15 mouse cellular contexts compared by ENCODE assay signal in genomic region chr17:43997514-43997913, GRCm38 (mm10).
DNase-seq lines count a peak whose midpoint lies in the region; ATAC-seq and TF ChIP-seq lines count a peak whose summit lies in the region.
"Had no signal": no experiment of that assay in that cellular context is flagged by ENCODE, and none has a peak within 500 bp of the region (broad histone marks: within the 10 kb centered on the region; RNA-seq: fewer than 3 reads in every experiment).

No protein-coding gene starts in this region.

- peak; percentile 29 for DNase-seq in forebrain, postnatal 0 days
- DNase-seq in hindbrain, embryonic 11.5 days (ENCODE audit: low spot score): no peak
- DNase-seq in MEL (ENCODE audit: low read depth, low spot score): peak; percentile 88
- DNase-seq in liver, embryonic 14.5 days (ENCODE audit: low read depth in 3 of 3, low spot score in 3 of 3): peak in 1 of 3 experiments; percentile 1
- no peak for DNase-seq in testis, postnatal 10 days (ENCODE audit: low spot score)
- DNase-seq: cerebellum, adult 9-11 months; kidney, postnatal 10 days; lung, embryonic 14.5 days had no signal

- WGBS in forebrain, postnatal 0 days: 81% methylated on average over 7 of the region's 7 CpGs
- 89% methylated on average over 7 of the region's 7 CpGs for WGBS in forebrain, embryonic 15.5 days
- 87% methylated on average over 7 of the region's 7 CpGs for WGBS in hindbrain, embryonic 15.5 days
- 89% methylated on average over 7 of the region's 7 CpGs for WGBS in hindbrain, embryonic 11.5 days
- WGBS in liver, embryonic 14.5 days (ENCODE audit: insufficient replicate concordance): 10% methylated on average over 7 of the region's 7 CpGs

- H3K79me2 ChIP-seq in MEL (ENCODE audit: control insufficient read depth, insufficient read depth, low read length, poor library complexity): no peaks in the 10 kb centered on the region

- TF ChIP-seq CTCF in forebrain, postnatal 0 days (IDR thresholded peaks at IDR 0.05; ENCODE audit: low read depth): no peak
- no peak for TF ChIP-seq CTCF in MEL (IDR thresholded peaks at IDR 0.05 in 2 of 3, conservative IDR thresholded peaks at IDR 0.05 in 1 of 3; ENCODE audit: control insufficient read depth in 1 of 3, insufficient read depth in 1 of 3, low read depth in 2 of 3, low read length in 3 of 3, poor library complexity in 1 of 3, severe bottlenecking in 1 of 3)
- no peak for TF ChIP-seq CTCF in liver, embryonic 14.5 days (IDR thresholded peaks at IDR 0.05; ENCODE audit: low read depth)

- no peak overlapping the region for H3K9ac ChIP-seq in forebrain, postnatal 0 days
- no peak overlapping the region for H3K9ac ChIP-seq in forebrain, embryonic 15.5 days (replicated peaks)
- H3K9ac ChIP-seq in hindbrain, embryonic 15.5 days: no peak overlapping the region
- H3K9ac ChIP-seq in hindbrain, embryonic 11.5 days (ENCODE audit: low read depth, low read length): no peak overlapping the region
- no peak overlapping the region for H3K9ac ChIP-seq in MEL (ENCODE audit: control insufficient read depth, low read depth, low read length, poor library complexity, severe bottlenecking)
- H3K9ac ChIP-seq in liver, embryonic 14.5 days (replicated peaks): no peak overlapping the region
- H3K9ac ChIP-seq: lung, embryonic 14.5 days; neural tube, embryonic 13.5 days had no signal

- TF ChIP-seq POLR2A in MEL (IDR thresholded peaks at IDR 0.05; ENCODE audit: control insufficient read depth in 1 of 2, insufficient read depth in 1 of 2, low read depth in 1 of 2, low read length in 2 of 2, poor library complexity in 1 of 2): no peak

- H3K36me3 ChIP-seq in forebrain, postnatal 0 days (ENCODE audit: insufficient read depth): no peaks in the 10 kb centered on the region
- H3K36me3 ChIP-seq in forebrain, embryonic 15.5 days: no peaks in the 10 kb centered on the region
- H3K36me3 ChIP-seq in hindbrain, embryonic 15.5 days: no peaks in the 10 kb centered on the region
- H3K36me3 ChIP-seq in hindbrain, embryonic 11.5 days (ENCODE audit: control insufficient read depth, insufficient read depth, low read length): no peaks in the 10 kb centered on the region
- peaks cover 0 to 13% of the 10 kb centered on the region in 2 experiments; a peak in 2 of 4 replicates for H3K36me3 ChIP-seq in MEL (ENCODE audit: control insufficient read depth in 1 of 2, insufficient read depth in 2 of 2, low read length in 2 of 2)
- H3K36me3 ChIP-seq in liver, embryonic 14.5 days (replicated peaks; ENCODE audit: control insufficient read depth, insufficient read depth, low read depth): no peaks in the 10 kb centered on the region
- H3K36me3 ChIP-seq: neural tube, embryonic 13.5 days had no signal

- no peak for ATAC-seq in forebrain, postnatal 0 days
- ATAC-seq in forebrain, embryonic 15.5 days (replicated peaks): no peak
- no peak for ATAC-seq in hindbrain, embryonic 15.5 days (ENCODE audit: low FRiP score, low read depth)
- ATAC-seq in hindbrain, embryonic 11.5 days (ENCODE audit: low FRiP score): no peak
- peak; percentile 73 for ATAC-seq in liver, embryonic 14.5 days (ENCODE audit: insufficient read depth)
- ATAC-seq in activated CD4-positive, CD25-positive, alpha-beta regulatory T cell, adult 4 months: no peak
- ATAC-seq: Patski had no signal

- TF ChIP-seq RAD21 in MEL (IDR thresholded peaks at IDR 0.05; ENCODE audit: low read depth, low read length): no peak

- TF ChIP-seq EP300 in MEL (IDR thresholded peaks at IDR 0.05; ENCODE audit: low read depth in 1 of 2, low read length in 2 of 2): peak; percentile 91 to 92
- peak; percentile 48 for TF ChIP-seq EP300 in liver, embryonic 14.5 days (IDR thresholded peaks at IDR 0.05; ENCODE audit: low read depth)

- no peak overlapping the region for H3K27ac ChIP-seq in forebrain, postnatal 0 days (ENCODE audit: low read depth, low read length)
- no peak overlapping the region for H3K27ac ChIP-seq in forebrain, embryonic 15.5 days (replicated peaks)
- H3K27ac ChIP-seq in hindbrain, embryonic 15.5 days (replicated peaks): peak overlapping the region; percentile 69
- H3K27ac ChIP-seq in hindbrain, embryonic 11.5 days (ENCODE audit: low read depth, low read length): no peak overlapping the region
- H3K27ac ChIP-seq in MEL (ENCODE audit: control insufficient read depth, low read depth, low read length): peak overlapping the region; percentile 78
- H3K27ac ChIP-seq in liver, embryonic 14.5 days: no peak overlapping the region
- H3K27ac ChIP-seq: neural tube, embryonic 13.5 days had no signal

- H3K4me3 ChIP-seq in forebrain, postnatal 0 days (ENCODE audit: low read depth, low read length): no peak overlapping the region
- H3K4me3 ChIP-seq in forebrain, embryonic 15.5 days: no peak overlapping the region
- H3K4me3 ChIP-seq in hindbrain, embryonic 15.5 days: no peak overlapping the region
- no peak overlapping the region for H3K4me3 ChIP-seq in hindbrain, embryonic 11.5 days (ENCODE audit: low read depth, low read length)
- H3K4me3 ChIP-seq in MEL (ENCODE audit: control insufficient read depth in 1 of 2, insufficient read depth in 1 of 2, low read depth in 2 of 2, low read length in 2 of 2): peak overlapping the region; percentile 13 to 15; a peak in 3 of 4 replicates
- no peak overlapping the region for H3K4me3 ChIP-seq in liver, embryonic 14.5 days (ENCODE audit: insufficient read depth in 1 of 2, low read depth in 2 of 2, low read length in 2 of 2)
- H3K4me3 ChIP-seq: erythroblast, embryonic 14.5 days; neural tube, embryonic 13.5 days had no signal

- H3K27me3 ChIP-seq in forebrain, postnatal 0 days (ENCODE audit: insufficient read depth, low read length): no peaks in the 10 kb centered on the region
- H3K27me3 ChIP-seq in forebrain, embryonic 15.5 days: no peaks in the 10 kb centered on the region
- H3K27me3 ChIP-seq in hindbrain, embryonic 15.5 days: no peaks in the 10 kb centered on the region
- H3K27me3 ChIP-seq in hindbrain, embryonic 11.5 days (ENCODE audit: control insufficient read depth, insufficient read depth, low read length): no peaks in the 10 kb centered on the region
- no peaks in the 10 kb centered on the region for H3K27me3 ChIP-seq in MEL (ENCODE audit: control insufficient read depth in 1 of 2, insufficient read depth in 2 of 2, low read length in 2 of 2)
- H3K27me3 ChIP-seq in liver, embryonic 14.5 days (ENCODE audit: control insufficient read depth, insufficient read depth, low read length): no peaks in the 10 kb centered on the region
- H3K27me3 ChIP-seq: CH12.LX; neural tube, embryonic 13.5 days; Patski had no signal

- no peaks in the 10 kb centered on the region for H3K4me1 ChIP-seq in forebrain, postnatal 0 days (ENCODE audit: insufficient read depth)
- no peaks in the 10 kb centered on the region for H3K4me1 ChIP-seq in forebrain, embryonic 15.5 days
- peaks cover 7% of the 10 kb centered on the region; the same call in 1 of the 2 replicates for H3K4me1 ChIP-seq in hindbrain, embryonic 15.5 days (replicated peaks)
- H3K4me1 ChIP-seq in hindbrain, embryonic 11.5 days (replicated peaks; ENCODE audit: control insufficient read depth, insufficient read depth, low read length): no peaks in the 10 kb centered on the region
- H3K4me1 ChIP-seq in MEL (ENCODE audit: control insufficient read depth in 1 of 2, insufficient read depth in 2 of 2, low read length in 2 of 2): peaks cover 3 to 8% of the 10 kb centered on the region in 2 experiments
- peaks cover 0 to 9% of the 10 kb centered on the region in 2 experiments; a peak in 2 of 4 replicates for H3K4me1 ChIP-seq in liver, embryonic 14.5 days (replicated peaks; ENCODE audit: control insufficient read depth in 2 of 2, insufficient read depth in 2 of 2, low read length in 1 of 2)

- H3K4me2 ChIP-seq in forebrain, postnatal 0 days (ENCODE audit: low read depth): no peak overlapping the region
- H3K4me2 ChIP-seq in forebrain, embryonic 15.5 days (replicated peaks): no peak overlapping the region
- no peak overlapping the region for H3K4me2 ChIP-seq in hindbrain, embryonic 15.5 days
- H3K4me2 ChIP-seq in hindbrain, embryonic 11.5 days (replicated peaks; ENCODE audit: low read depth, low read length): no peak overlapping the region
- H3K4me2 ChIP-seq in liver, embryonic 14.5 days (ENCODE audit: low read depth): peak overlapping the region; percentile 26; the same call in 1 of the 2 replicates
- H3K4me2 ChIP-seq: lung, embryonic 14.5 days; neural tube, embryonic 13.5 days had no signal

- H3K9me3 ChIP-seq in forebrain, postnatal 0 days (ENCODE audit: low read length): no peaks in the 10 kb centered on the region
- no peaks in the 10 kb centered on the region for H3K9me3 ChIP-seq in forebrain, embryonic 15.5 days
- no peaks in the 10 kb centered on the region for H3K9me3 ChIP-seq in hindbrain, embryonic 15.5 days
- no peaks in the 10 kb centered on the region for H3K9me3 ChIP-seq in hindbrain, embryonic 11.5 days (ENCODE audit: control insufficient read depth, low read length)
- H3K9me3 ChIP-seq in MEL (replicated peaks; ENCODE audit: insufficient read depth, low read length): no peaks in the 10 kb centered on the region
- H3K9me3 ChIP-seq in liver, embryonic 14.5 days (ENCODE audit: control insufficient read depth, low read length): no peaks in the 10 kb centered on the region
- H3K9me3 ChIP-seq: neural tube, embryonic 13.5 days had no signal

TF ChIP-seq in MEL, 35 proteins besides CTCF, POLR2A, EP300 and RAD21 (continues in another document):
- TF ChIP-seq USF2 (IDR thresholded peaks at IDR 0.05; ENCODE audit: borderline replicate concordance in 1 of 2, insufficient read depth in 1 of 2, low read depth in 1 of 2, low read length in 2 of 2): no peak
- TF ChIP-seq POLR2AphosphoS2 (IDR thresholded peaks at IDR 0.05; ENCODE audit: low read length): no peak
- TF ChIP-seq SMC3 (IDR thresholded peaks at IDR 0.05; ENCODE audit: low read depth, low read length): no peak
- peak; percentile 34; the same call in 1 of the 2 replicates for TF ChIP-seq SIN3A (IDR thresholded peaks at IDR 0.05; ENCODE audit: low read length)
- peak; percentile 89 for TF ChIP-seq GATA1 (IDR thresholded peaks at IDR 0.05; ENCODE audit: low read depth, low read length)
- peak; percentile 51; the same call in 1 of the 2 replicates for TF ChIP-seq NRF1 (IDR thresholded peaks at IDR 0.05; ENCODE audit: insufficient read depth, low read depth, low read length, poor library complexity, severe bottlenecking)
- peak; percentile 62; the same call in 1 of the 2 replicates for TF ChIP-seq MXI1 (IDR thresholded peaks at IDR 0.05; ENCODE audit: low read depth, low read length)
- TF ChIP-seq MEF2A (IDR thresholded peaks at IDR 0.05; ENCODE audit: extremely low read depth, insufficient replicate concordance, low read depth, low read length, poor library complexity, severe bottlenecking): no peak
- peak; percentile 83 for TF ChIP-seq BHLHE40 (IDR thresholded peaks at IDR 0.05; ENCODE audit: borderline replicate concordance, low read depth, low read length)
- TF ChIP-seq GABPA (IDR thresholded peaks at IDR 0.05; ENCODE audit: low read depth, low read length): 0 out of 2 replicates have a peak, but pooled peaks have one; percentile 32
- peak; percentile 76 for TF ChIP-seq MYB (IDR thresholded peaks at IDR 0.05; ENCODE audit: low read depth, low read length)
- TF ChIP-seq MAX (IDR thresholded peaks at IDR 0.05; ENCODE audit: low read length): peak; percentile 71
- peak; percentile 71 for TF ChIP-seq ETS1 (IDR thresholded peaks at IDR 0.05; ENCODE audit: low read depth, low read length)

Comparison
In these comparisons a context has a peak if more than half of its experiments do, and no peak if none do; other contexts are left out.
1. H3K27ac ChIP-seq: peak in hindbrain, embryonic 15.5 days (single experiment) and MEL (single experiment); none in forebrain, postnatal 0 days (single experiment), forebrain, embryonic 15.5 days (single experiment), hindbrain, embryonic 11.5 days (single experiment) and liver, embryonic 14.5 days (single experiment).
2. DNase-seq: peak in forebrain, postnatal 0 days (single experiment) and MEL (single experiment); none in hindbrain, embryonic 11.5 days (single experiment) and testis, postnatal 10 days (single experiment).
3. H3K4me3 ChIP-seq: peak in MEL (2 of 2); none in forebrain, postnatal 0 days (single experiment), forebrain, embryonic 15.5 days (single experiment), hindbrain, embryonic 15.5 days (single experiment), hindbrain, embryonic 11.5 days (single experiment) and liver, embryonic 14.5 days (0 of 2).